Mouse (Mus musculus): ENCODE results near the gene Arsb.

DNA sequence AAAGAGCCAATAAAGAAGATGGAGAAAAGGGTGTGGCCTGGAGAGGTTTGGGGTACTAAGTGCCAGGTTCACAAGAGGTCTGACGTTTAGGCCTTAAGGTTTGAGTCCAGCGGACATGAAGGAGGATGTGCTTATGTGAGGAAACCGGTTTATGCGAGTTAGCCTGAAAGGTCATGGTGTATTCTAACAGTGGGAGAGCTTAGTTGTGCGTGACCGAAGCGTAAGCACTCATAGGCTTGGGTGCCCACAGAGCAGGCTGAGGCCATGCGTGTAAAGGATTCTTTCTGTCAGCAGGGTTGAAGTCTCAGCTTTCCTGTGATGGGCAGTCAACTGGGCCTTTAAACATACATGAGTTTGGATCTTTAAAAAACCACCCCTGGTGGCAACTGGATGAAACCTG is 82.9 kb downstream of the Arsb start:
- no peak for TF ChIP-seq POLR2A (IDR thresholded peaks at IDR 0.05; ENCODE audit: insufficient read depth, low read depth, low read length)
- no peak for TF ChIP-seq CTCF (IDR thresholded peaks at IDR 0.05; ENCODE audit: insufficient read depth, low read depth, low read length)
